Comparison of ENCODE assay signal across 12 mouse cellular contexts in the genomic region with DNA sequence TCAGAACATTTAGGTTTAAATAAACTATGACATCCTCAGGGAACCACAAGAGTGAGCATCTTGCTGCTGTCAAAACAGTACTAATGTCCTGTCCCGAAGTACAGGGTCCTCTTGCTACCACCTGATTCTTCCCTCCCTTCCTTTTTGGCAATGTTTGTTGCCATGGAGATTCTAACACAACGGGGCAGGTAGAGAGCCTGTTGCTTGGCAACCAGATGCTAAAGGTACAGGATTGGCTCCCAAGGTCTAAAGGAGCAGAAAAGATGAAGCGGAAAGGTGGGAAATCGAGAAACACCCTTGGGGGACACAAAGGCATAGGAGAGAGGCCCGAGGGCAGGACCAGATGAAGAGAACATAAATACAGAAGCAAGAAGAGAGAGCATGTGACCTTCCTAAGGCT.
"Had no signal": no experiment of that assay in that cellular context is flagged by ENCODE, and none has a peak within 500 bp of the region (broad histone marks: within the 10 kb centered on the region; RNA-seq: fewer than 3 reads in every experiment).

No protein-coding gene starts in this region.

- DNase-seq: kidney, adult 18-20 months; kidney, postnatal 10 days; left cerebral cortex, postnatal 4 days; lung, adult 18-20 months; retina, postnatal 1 day; right cerebral cortex, postnatal 4 days; spleen, adult 18-20 months; thymus, postnatal 4 days had no signal

- H3K4me2 ChIP-seq: limb, embryonic 13.5 days; neural tube, embryonic 13.5 days; stomach, embryonic 15.5 days had no signal

- H3K27ac ChIP-seq: limb, embryonic 13.5 days; liver, embryonic 14.5 days; neural tube, embryonic 13.5 days; stomach, embryonic 15.5 days had no signal

- H3K9ac ChIP-seq: limb, embryonic 13.5 days; liver, embryonic 14.5 days; neural tube, embryonic 13.5 days; stomach, embryonic 15.5 days had no signal

- H3K4me3 ChIP-seq: limb, embryonic 13.5 days; neural tube, embryonic 13.5 days; stomach, embryonic 15.5 days had no signal

- H3K27me3 ChIP-seq: limb, embryonic 13.5 days; neural tube, embryonic 13.5 days; stomach, embryonic 15.5 days had no signal

- H3K36me3 ChIP-seq: limb, embryonic 13.5 days; neural tube, embryonic 13.5 days; stomach, embryonic 15.5 days had no signal

- H3K9me3 ChIP-seq: neural tube, embryonic 13.5 days; stomach, embryonic 15.5 days had no signal
